Comparison of ENCODE assay signal across 8 mouse cellular contexts in the genomic region with DNA sequence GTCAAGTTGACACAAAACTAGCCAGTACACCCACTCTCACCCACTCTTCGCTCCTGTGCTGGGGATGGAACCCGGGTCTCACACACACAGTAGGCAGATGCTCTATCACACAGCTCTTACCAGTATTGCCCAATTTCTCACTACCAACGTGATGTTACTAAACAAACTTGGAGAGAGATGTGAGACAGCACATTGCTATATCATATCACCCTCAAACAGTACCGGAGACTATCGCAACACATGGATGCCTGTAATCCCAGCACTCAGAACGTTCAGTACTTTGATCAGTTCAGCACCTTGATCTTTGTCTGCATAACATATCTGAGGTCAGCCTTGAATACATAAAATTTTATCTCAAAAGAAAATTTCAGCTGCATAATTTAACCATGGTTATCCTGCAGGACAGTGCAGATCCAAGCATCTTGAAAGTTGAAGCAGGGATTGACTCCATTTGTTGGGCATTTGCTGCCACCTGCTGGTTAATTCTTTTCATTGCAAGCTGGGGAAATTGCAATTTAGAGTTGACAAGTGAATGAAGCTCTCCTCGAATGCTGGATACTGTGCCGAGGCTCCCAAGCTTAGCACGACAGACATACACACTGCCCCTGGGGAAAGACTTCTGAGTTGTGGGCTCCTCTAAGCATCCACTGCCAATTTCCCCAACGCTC. TPM values are rescaled to one million over a fixed set of nuclear protein-coding genes. Genes with fewer than 3 reads are reported as not detected.
DNase-seq lines count a peak whose midpoint lies in the region; ATAC-seq and TF ChIP-seq lines count a peak whose summit lies in the region.

No protein-coding gene starts in this region.

- no peak overlapping the region for H3K4me3 ChIP-seq in forebrain, embryonic 10.5 days
- H3K4me3 ChIP-seq in liver, adult 2 months (ENCODE audit: insufficient read depth, low read depth, low read length): no peak overlapping the region

- peak; percentile 76 for ATAC-seq in monocyte, adult 5-6 weeks (replicated peaks; ENCODE audit: insufficient number of reproducible peaks, low FRiP score, low TSS enrichment, poor library complexity, severe bottlenecking)

- DNase-seq in right cerebral cortex, adult 2 months (ENCODE audit: low spot score in 2 of 2): peak; percentile 77 to 83
- DNase-seq in right cerebral cortex, adult 18-20 months: no peak
- peak; percentile 90 for DNase-seq in brain, embryonic 14.5 days (ENCODE audit: low read depth)
- DNase-seq in forebrain, embryonic 10.5 days (ENCODE audit: extremely low spot score, low spot score): peak; percentile 74
- DNase-seq in induced T-regulatory cell, adult 2 months (ENCODE audit: low read depth): peak; percentile 87
- peak; percentile 60 for DNase-seq in liver, adult 2 months (ENCODE audit: extremely low read depth, low read depth, low spot score)
- peak; percentile 53 for DNase-seq in thymus, postnatal 25 days

- H3K36me3 ChIP-seq in forebrain, embryonic 10.5 days (replicated peaks): no peaks in the 10 kb centered on the region
- no peaks in the 10 kb centered on the region for H3K36me3 ChIP-seq in liver, adult 2 months (ENCODE audit: control insufficient read depth, insufficient read depth, low read length)

- no peaks in the 10 kb centered on the region for H3K9me3 ChIP-seq in forebrain, embryonic 10.5 days

- TF ChIP-seq POLR2A in brain, embryonic 14.5 days (IDR thresholded peaks at IDR 0.05; ENCODE audit: borderline replicate concordance, extremely low read depth, insufficient read depth, insufficient read length, poor library complexity, severe bottlenecking): no peak
- no peak for TF ChIP-seq POLR2A in liver, adult 2 months (IDR thresholded peaks at IDR 0.05; ENCODE audit: extremely low read depth, insufficient read depth, low read length)

- no peaks in the 10 kb centered on the region for H3K4me1 ChIP-seq in forebrain, embryonic 10.5 days
- no peaks in the 10 kb centered on the region for H3K4me1 ChIP-seq in liver, adult 2 months (ENCODE audit: control insufficient read depth, insufficient read depth, low read length)

- H3K27me3 ChIP-seq in forebrain, embryonic 10.5 days (ENCODE audit: poor library complexity, severe bottlenecking): no peaks in the 10 kb centered on the region
- H3K27me3 ChIP-seq in liver, adult 2 months (ENCODE audit: control insufficient read depth, insufficient read depth, low read length): no peaks in the 10 kb centered on the region

- no peaks in the 10 kb centered on the region for H3K79me2 ChIP-seq in liver, adult 2 months (ENCODE audit: control insufficient read depth, insufficient read depth, low read length)

- H3K27ac ChIP-seq in forebrain, embryonic 10.5 days: no peak overlapping the region
- no peak overlapping the region for H3K27ac ChIP-seq in liver, adult 2 months (replicated peaks; ENCODE audit: insufficient read depth, low read depth, low read length)

- H3K9ac ChIP-seq in liver, adult 2 months (ENCODE audit: low read depth, low read length): no peak overlapping the region

- 44% methylated on average over 10 of the region's 10 CpGs for WGBS in forebrain, embryonic 10.5 days
- WGBS in liver, adult 2 months: 45% methylated on average over 10 of the region's 10 CpGs

- peak; percentile 82; the same call in 1 of the 2 replicates for TF ChIP-seq CTCF in brain, embryonic 14.5 days (IDR thresholded peaks at IDR 0.05; ENCODE audit: borderline replicate concordance, extremely low read depth, insufficient read depth, insufficient read length)
- peak; percentile 53; the same call in 1 of the 2 replicates for TF ChIP-seq CTCF in liver, adult 2 months (IDR thresholded peaks at IDR 0.05; ENCODE audit: low read depth, low read length)

RNA-seq across cellular contexts. Expression of a gene that starts 15.0 kb away (rescaled TPM):
- 54.7 and 61.0 TPM in 2 replicates for polyA plus RNA-seq in brain, embryonic 14.5 days (2012; rRNA removed)
- polyA plus RNA-seq in forebrain, embryonic 10.5 days (2016; fragmentation: Nextera tagmentation; extraction: Ambion mirVana): 155 and 164 TPM in 2 replicates
- total RNA-seq in liver, adult 2 months (2014; rRNA removed): 2.3 and 3.2 TPM in 2 replicates
- polyA plus RNA-seq in liver, adult 2 months (2012; rRNA removed): 3.4 and 4.6 TPM in 2 replicates
- 11.8 to 21.1 TPM (median 12.5 TPM) in 3 replicates for total RNA-seq in monocyte, adult 5-6 weeks (2017)

RNA-seq across cellular contexts. Expression of a gene that starts 20.5 kb away (rescaled TPM):
- polyA plus RNA-seq in brain, embryonic 14.5 days (2012; rRNA removed): 38.9 and 76.5 TPM in 2 replicates
- polyA plus RNA-seq in forebrain, embryonic 10.5 days (2016; fragmentation: Nextera tagmentation; extraction: Ambion mirVana): 204 and 219 TPM in 2 replicates
- total RNA-seq in liver, adult 2 months (2014; rRNA removed): 270 and 333 TPM in 2 replicates
- 388 and 1,689 TPM in 2 replicates for polyA plus RNA-seq in liver, adult 2 months (2012; rRNA removed)
- 7.1 to 8.5 TPM (median 8.2 TPM) in 3 replicates for total RNA-seq in monocyte, adult 5-6 weeks (2017)

RNA-seq across cellular contexts. Expression of a gene that starts 26.9 kb away (rescaled TPM):
- polyA plus RNA-seq in brain, embryonic 14.5 days (2012; rRNA removed): 15.6 and 32.2 TPM in 2 replicates
- 55.1 and 68.7 TPM in 2 replicates for polyA plus RNA-seq in forebrain, embryonic 10.5 days (2016; fragmentation: Nextera tagmentation; extraction: Ambion mirVana)
- total RNA-seq in liver, adult 2 months (2014; rRNA removed): 120 and 122 TPM in 2 replicates
- polyA plus RNA-seq in liver, adult 2 months (2012; rRNA removed): 9.4 and 162 TPM in 2 replicates
- total RNA-seq in monocyte, adult 5-6 weeks (2017): 3.1 TPM in 1 of 3 replicates, not detected in the others

RNA-seq across cellular contexts. Expression of a gene that starts 46.9 kb away (rescaled TPM):
- 139 and 158 TPM in 2 replicates for polyA plus RNA-seq in brain, embryonic 14.5 days (2012; rRNA removed)
- 20.7 and 21.5 TPM in 2 replicates for polyA plus RNA-seq in forebrain, embryonic 10.5 days (2016; fragmentation: Nextera tagmentation; extraction: Ambion mirVana)
- total RNA-seq in liver, adult 2 months (2014; rRNA removed): not detected in 2 replicates
- polyA plus RNA-seq in liver, adult 2 months (2012; rRNA removed): 0.21 TPM in 1 of 2 replicates, not detected in the other
- total RNA-seq in monocyte, adult 5-6 weeks (2017): not detected in 3 replicates

Comparison
In these comparisons a context has a peak if more than half of its experiments do, and no peak if none do; other contexts are left out.
1. RNA of a gene that starts 15.0 kb away (polyA plus RNA-seq): 155 to 164 TPM in forebrain, embryonic 10.5 days and 54.7 to 61.0 TPM in brain, embryonic 14.5 days; 3.4 to 4.6 TPM in liver, adult 2 months; every median in the first group is over 10 times any median in the second.